Mouse (Mus musculus) stomach, postnatal 0 days (tissue): ENCODE results near the gene Itga9. TPM values are rescaled to one million over a fixed set of nuclear protein-coding genes. Genes with fewer than 3 reads are reported as not detected.

Source experiments
- ATAC-seq: fragments of 200-750 bp; cut with Nextera tagmentation; 2 replicates; pipeline ENCODE4 v1.8.0; 2017; ENCODE audit not compliant: low FRiP score, low TSS enrichment
- DNase-seq: peaks from one replicate; pipeline ENCODE4 v3.0.0-alpha.2; 2016; ENCODE audit warnings: low spot score
- H3K27ac ChIP-seq: fragments of 300-500 bp; sonication (generic); replicated peaks from 2 replicates; pipeline ENCODE4 v1.5.1; 2014; ENCODE audit warnings: mild to moderate bottlenecking, control low read depth
- H3K27me3 ChIP-seq: fragments of 300-500 bp; sonication (generic); 2 replicates; pipeline ENCODE4 v1.6.1; 2014; ENCODE audit warnings: low read length; ENCODE audit not compliant: control insufficient read depth, insufficient read depth
- H3K36me3 ChIP-seq: fragments of 300-500 bp; sonication (generic); 2 replicates; pipeline ENCODE4 v1.6.1; 2014; ENCODE audit warnings: low read length, mixed read lengths; ENCODE audit not compliant: control insufficient read depth, insufficient read depth
- H3K4me1 ChIP-seq: fragments of 300-500 bp; sonication (generic); replicated peaks from 2 replicates; pipeline ENCODE4 v1.6.1; 2014; ENCODE audit warnings: antibody characterized with exemption; ENCODE audit not compliant: control insufficient read depth, insufficient read depth
- H3K4me2 ChIP-seq: fragments of 300-500 bp; sonication (generic); replicated peaks from 2 replicates; pipeline ENCODE4 v1.6.1; 2014; ENCODE audit warnings: low read depth, mild to moderate bottlenecking, control low read depth, moderate library complexity
- H3K4me3 ChIP-seq: fragments of 300-500 bp; sonication (generic); 2 replicates; pipeline ENCODE4 v1.5.1; 2014; ENCODE audit warnings: low read depth, low read length, control low read depth
- H3K9ac ChIP-seq: fragments of 300-500 bp; sonication (generic); 2 replicates; pipeline ENCODE4 v1.6.1; 2014; ENCODE audit warnings: mild to moderate bottlenecking, low read length, control low read depth, mixed read lengths
- H3K9me3 ChIP-seq: fragments of 300-500 bp; sonication (generic); 2 replicates; pipeline ENCODE4 v1.6.1; 2016; ENCODE audit warnings: low read length; ENCODE audit not compliant: control insufficient read depth
- CTCF ChIP-seq: IDR thresholded peaks from 2 replicates; pipeline ENCODE4 v1.5.1; 2016; ENCODE audit warnings: antibody characterized with exemption, low read depth, mild to moderate bottlenecking, moderate library complexity
- EP300 ChIP-seq: optimal IDR thresholded peaks from 2 replicates; pipeline ENCODE3; 2016; ENCODE audit warnings: antibody characterized with exemption
- WGBS: fragments of 180-500 bp; shearing (Covaris S2); extraction: QIAGEN DNeasy Blood & Tissue Kit; methylation state at CpG from one replicate; pipeline ENCODE4 v1.1.7; 2014; 5-methylcytosine and 5-hydroxymethylcytosine counted together
- polyA plus RNA-seq: library from polyadenylated mRNA; unstranded; fragments of >200 nt; fragmentation: Nextera tagmentation; extraction: Ambion mirVana; gene quantifications from 2 replicates; pipeline ENCODE4 v1.2.1, GENCODE M21; 2015

Itga9 gene
- polyA plus RNA-seq, 1 experiment from 2014 or later: 5.3 TPM

- Histone ChIP-seq H3K4me3 (no peak overlapping the region), H3K27ac (no peak overlapping the region), H3K4me1 (no peaks in the 10 kb centered on the region), H3K9me3 (no peaks in the 10 kb centered on the region), H3K36me3 (no peaks in the 10 kb centered on the region; the same call in 1 of the 2 replicates), H3K4me2 (no peak overlapping the region), H3K27me3 (no peaks in the 10 kb centered on the region), H3K9ac (no peak overlapping the region)
- WGBS: 79% methylated on average over 6 of the region's 6 CpGs
- TF ChIP-seq CTCF (no peak), EP300 (no peak)
- no peak for DNase-seq
- no peak for ATAC-seq
Observed at GRCm38 (mm10) chr9:118631775-118632757, 25.6 kb downstream of the Itga9 start.

- 40% methylated on average over 14 of the region's 14 CpGs for WGBS
- H3K4me1 ChIP-seq: no peaks in the 10 kb centered on the region
- no peaks in the 10 kb centered on the region; the same call in 1 of the 2 replicates for H3K36me3 ChIP-seq
- H3K4me2 ChIP-seq: peak overlapping the region; percentile 14; the same call in 1 of the 2 replicates
- H3K27me3 ChIP-seq: no peaks in the 10 kb centered on the region
- TF ChIP-seq CTCF: no peak
- TF ChIP-seq EP300: no peak
- DNase-seq (no peak), ATAC-seq (no peak; the same call in 1 of the 2 replicates)
- H3K4me3 ChIP-seq: no peak overlapping the region
- no peak overlapping the region for H3K27ac ChIP-seq
- H3K9me3 ChIP-seq: no peaks in the 10 kb centered on the region
- no peak overlapping the region for H3K9ac ChIP-seq
Observed at GRCm38 (mm10) chr9:118632758-118633143, 26.3 kb downstream of the Itga9 start.

DNA sequence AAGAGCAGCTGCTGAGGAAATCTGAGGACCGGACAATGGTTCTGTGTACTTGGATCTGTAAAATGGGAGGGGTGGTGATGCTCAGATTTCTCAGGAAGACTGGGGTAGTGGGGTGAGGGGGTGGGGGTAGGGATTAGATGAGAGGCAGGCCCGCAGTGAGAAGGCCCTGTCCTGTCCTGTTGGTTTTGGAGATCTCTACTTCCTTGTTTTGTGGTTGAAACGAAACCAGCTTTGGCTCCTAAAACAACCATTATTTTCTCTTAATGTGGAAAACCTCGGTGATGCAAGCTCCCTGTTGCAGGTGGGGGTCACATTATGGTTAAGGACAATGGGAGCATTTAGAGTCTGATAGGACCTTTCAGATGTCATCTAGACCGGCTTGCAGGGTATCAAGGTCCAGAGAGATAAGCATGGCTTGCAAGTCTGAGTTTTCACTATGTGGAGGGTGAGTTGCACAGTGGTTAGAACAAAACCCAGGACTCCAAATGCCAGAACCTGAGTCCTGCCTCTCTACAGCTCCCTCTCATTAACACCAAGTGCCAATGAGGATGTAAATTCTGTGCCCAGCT, 32.2 kb downstream of the Itga9 start:
- TF ChIP-seq EP300: no peak
- no peak for TF ChIP-seq CTCF
- no peak overlapping the region for H3K4me2 ChIP-seq
- H3K4me3 ChIP-seq: no peak overlapping the region
- ATAC-seq: no peak
- H3K27ac ChIP-seq: no peak overlapping the region
- 61% methylated on average over 5 of the region's 5 CpGs for WGBS
- H3K9ac ChIP-seq: no peak overlapping the region
- H3K27me3 ChIP-seq: no peaks in the 10 kb centered on the region
- no peak for DNase-seq
- no peaks in the 10 kb centered on the region for H3K9me3 ChIP-seq
- H3K36me3 ChIP-seq: peaks cover 3% of the 10 kb centered on the region; the same call in 1 of the 2 replicates
- H3K4me1 ChIP-seq: no peaks in the 10 kb centered on the region

DNA sequence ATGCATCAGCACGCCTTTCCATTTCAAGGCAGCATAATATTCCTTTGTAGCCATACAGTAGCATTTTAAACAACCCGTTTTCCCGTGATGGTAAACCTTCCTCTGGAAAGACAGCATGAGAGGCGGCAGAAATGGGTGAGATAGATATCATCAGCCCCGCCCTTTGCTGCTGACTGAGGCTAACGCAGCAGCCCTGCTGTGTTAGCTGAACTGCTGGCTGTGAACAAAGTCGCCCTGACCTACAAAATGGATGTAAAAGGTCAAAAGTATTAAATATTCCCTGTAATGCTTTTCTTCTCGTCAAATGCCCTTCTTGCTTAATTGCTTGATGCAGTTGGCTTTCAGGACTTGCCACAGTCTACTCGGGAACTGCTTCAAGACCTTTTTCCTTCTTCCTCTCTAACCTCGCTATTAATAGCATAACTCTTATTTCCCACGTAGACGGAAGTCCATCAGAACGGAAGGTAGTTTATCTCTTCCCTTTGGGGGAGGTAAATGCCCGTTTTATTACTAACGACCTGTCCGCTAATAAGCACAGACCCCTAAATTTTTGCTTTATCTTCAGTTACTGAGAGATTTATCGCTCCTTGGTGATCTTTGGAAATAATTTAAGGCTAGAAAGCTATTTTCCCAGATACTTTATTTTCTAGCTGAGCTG, 39.3 kb downstream of the Itga9 start:
- Histone ChIP-seq H3K4me2 (no peak overlapping the region), H3K9ac (no peak overlapping the region), H3K4me3 (no peak overlapping the region), H3K4me1 (no peaks in the 10 kb centered on the region), H3K9me3 (no peaks in the 10 kb centered on the region), H3K36me3 (no peaks in the 10 kb centered on the region), H3K27me3 (no peaks in the 10 kb centered on the region), H3K27ac (no peak overlapping the region)
- ATAC-seq (no peak), DNase-seq (no peak)
- TF ChIP-seq EP300 (no peak), CTCF (no peak)
- WGBS: 77% methylated on average over 17 of the region's 17 CpGs

DNA sequence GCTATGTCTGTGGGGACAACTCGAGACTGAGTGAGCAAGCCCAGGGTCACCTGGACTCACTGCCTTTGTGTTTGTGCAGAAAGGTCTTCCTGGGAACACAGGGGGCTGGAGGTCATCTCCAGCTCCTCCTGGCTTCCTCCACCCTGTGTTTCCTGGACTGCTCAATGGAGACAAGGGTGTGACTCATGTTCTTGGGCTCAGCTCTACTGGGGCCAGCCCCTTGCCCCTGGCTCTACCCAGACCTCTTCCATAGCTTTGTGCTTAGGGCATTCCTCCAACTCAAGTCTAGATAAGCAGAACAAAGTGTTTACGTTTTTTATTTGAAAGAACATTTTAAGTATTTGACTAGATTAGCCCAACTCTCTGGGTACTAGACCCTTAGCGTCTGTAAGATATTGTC, 41.0 kb downstream of the Itga9 start:
- H3K27me3 ChIP-seq: no peaks in the 10 kb centered on the region
- H3K9me3 ChIP-seq: no peaks in the 10 kb centered on the region
- peak; percentile 60; the same call in 1 of the 2 replicates for ATAC-seq
- no peak overlapping the region for H3K4me2 ChIP-seq
- H3K9ac ChIP-seq: no peak overlapping the region
- H3K36me3 ChIP-seq: no peaks in the 10 kb centered on the region
- 43% methylated on average over 3 of the region's 3 CpGs for WGBS
- no peak for TF ChIP-seq EP300
- no peak for TF ChIP-seq CTCF
- no peaks in the 10 kb centered on the region for H3K4me1 ChIP-seq
- no peak overlapping the region for H3K4me3 ChIP-seq
- DNase-seq: no peak
- no peak overlapping the region for H3K27ac ChIP-seq
